Mouse (Mus musculus) MEL (cell line): ENCODE data around the gene Llgl2. TPM values are rescaled to one million over a fixed set of nuclear protein-coding genes. Genes with fewer than 3 reads are reported as not detected.
A peak's percentile ranks its signal among the peaks of the same experiment; 100 is the strongest.

Source experiments
- DNase-seq: peaks from one replicate; pipeline ENCODE4 v3.0.0; 2011; ENCODE audit warnings: low read depth, low spot score
- H3K27ac ChIP-seq: 2 replicates; pipeline ENCODE4 v1.5.1; 2012; ENCODE audit warnings: low read depth, mild to moderate bottlenecking, control low read depth, low read length, moderate library complexity; ENCODE audit not compliant: control insufficient read depth
- H3K27me3 ChIP-seq, 2 experiments: fragments of 150-350 bp in 1 of 2; sonication (generic) in 1 of 2; 2 replicates each; pipeline ENCODE4 v1.6.1; 2012; ENCODE audit warnings: low read length in 2 of 2, mild to moderate bottlenecking in 2 of 2, improper control_type of control experiment in 1 of 2, moderate library complexity in 1 of 2; ENCODE audit not compliant: insufficient read depth in 2 of 2, control insufficient read depth in 1 of 2
- H3K36me3 ChIP-seq, 2 experiments: 2 replicates each; pipeline ENCODE4 v1.6.1; 2012 to 2014; ENCODE audit warnings: low read length in 2 of 2, improper control_type of control experiment in 1 of 2, inconsistent platforms in 1 of 2, mild to moderate bottlenecking in 1 of 2; ENCODE audit not compliant: insufficient read depth in 2 of 2, control insufficient read depth in 1 of 2
- H3K4me1 ChIP-seq, 2 experiments: fragments of 150-350 bp in 1 of 2; sonication (generic) in 1 of 2; 2 replicates each; pipeline ENCODE4 v1.6.1; 2012; ENCODE audit warnings: low read length in 2 of 2, improper control_type of control experiment in 1 of 2, mild to moderate bottlenecking in 1 of 2; ENCODE audit not compliant: insufficient read depth in 2 of 2, control insufficient read depth in 1 of 2
- H3K4me3 ChIP-seq, 2 experiments: fragments of 150-350 bp in 1 of 2; sonication (generic) in 1 of 2; 2 replicates each; pipeline ENCODE4 v1.5.1; 2012; ENCODE audit warnings: low read depth in 2 of 2, low read length in 2 of 2, mild to moderate bottlenecking in 2 of 2, moderate library complexity in 2 of 2, control low read depth in 1 of 2, improper control_type of control experiment in 1 of 2; ENCODE audit not compliant: control insufficient read depth in 1 of 2, insufficient read depth in 1 of 2
- H3K79me2 ChIP-seq: 2 replicates; pipeline ENCODE4 v1.6.1; 2012; ENCODE audit warnings: mild to moderate bottlenecking, low read length, moderate library complexity; ENCODE audit not compliant: control insufficient read depth, poor library complexity, insufficient read depth
- H3K9ac ChIP-seq: 2 replicates; pipeline ENCODE4 v1.6.1; 2012; ENCODE audit warnings: low read depth, mild to moderate bottlenecking, control low read depth, low read length, moderate library complexity; ENCODE audit not compliant: control insufficient read depth, poor library complexity, severe bottlenecking
- H3K9me3 ChIP-seq: fragments of 150-350 bp; sonication (generic); replicated peaks from 2 replicates; pipeline ENCODE4 v1.6.1; 2012; ENCODE audit warnings: mild to moderate bottlenecking, low read length, improper control_type of control experiment, moderate library complexity; ENCODE audit not compliant: insufficient read depth
- CTCF ChIP-seq, 3 experiments: IDR thresholded peaks in 2 of 3; conservative IDR thresholded peaks in 1 of 3; 2 replicates each; pipeline ENCODE4 v1.5.1; 2011 to 2012; ENCODE audit warnings: low read length in 3 of 3, low read depth in 2 of 3, mild to moderate bottlenecking in 2 of 3, improper control_type of control experiment in 1 of 3, inconsistent platforms in 1 of 3, mixed read lengths in 1 of 3, moderate library complexity in 1 of 3; ENCODE audit not compliant: control insufficient read depth in 1 of 3, insufficient read depth in 1 of 3, poor library complexity in 1 of 3, severe bottlenecking in 1 of 3
- E2F4 ChIP-seq: IDR thresholded peaks from 2 replicates; pipeline ENCODE4 v1.6.1; 2011; ENCODE audit warnings: low read depth, low read length, improper control_type of control experiment, borderline replicate concordance
- EP300 ChIP-seq, 2 experiments: IDR thresholded peaks; 2 replicates each; pipeline ENCODE4 v1.6.1; 2011; ENCODE audit warnings: improper control_type of control experiment in 2 of 2, low read length in 2 of 2, low read depth in 1 of 2, mild to moderate bottlenecking in 1 of 2
- GATA1 ChIP-seq: IDR thresholded peaks from 2 replicates; pipeline ENCODE4 v1.6.1; 2011; ENCODE audit warnings: low read depth, low read length, improper control_type of control experiment
- HCFC1 ChIP-seq: IDR thresholded peaks from 2 replicates; pipeline ENCODE4 v1.6.1; 2012; ENCODE audit warnings: low read depth, mild to moderate bottlenecking, inconsistent platforms, low read length, improper control_type of control experiment, moderate library complexity
- JUND ChIP-seq: IDR thresholded peaks from 2 replicates; pipeline ENCODE4 v1.6.1; 2011; ENCODE audit warnings: low read depth, mild to moderate bottlenecking, improper control_type of control experiment, low read length
- MAFK ChIP-seq: IDR thresholded peaks from 2 replicates; pipeline ENCODE4 v1.6.1; 2011; ENCODE audit warnings: low read depth, mild to moderate bottlenecking, low read length, improper control_type of control experiment, borderline replicate concordance
- MEF2A ChIP-seq: IDR thresholded peaks from 2 replicates; pipeline ENCODE4 v1.6.1; 2014; ENCODE audit warnings: low read depth, mild to moderate bottlenecking, inconsistent platforms, low read length, improper control_type of control experiment; ENCODE audit not compliant: poor library complexity, insufficient replicate concordance, severe bottlenecking; ENCODE audit errors: extremely low read depth
- MXI1 ChIP-seq: IDR thresholded peaks from 2 replicates; pipeline ENCODE4 v1.6.1; 2011; ENCODE audit warnings: mild to moderate bottlenecking, low read depth, low read length, improper control_type of control experiment
- NRF1 ChIP-seq: IDR thresholded peaks from 2 replicates; pipeline ENCODE4 v1.6.1; 2014; ENCODE audit warnings: low read depth, mild to moderate bottlenecking, inconsistent platforms, low read length, improper control_type of control experiment, moderate library complexity; ENCODE audit not compliant: poor library complexity, insufficient read depth, severe bottlenecking
- POLR2AphosphoS5 ChIP-seq: IDR thresholded peaks from 2 replicates; pipeline ENCODE4 v1.6.1; 2012; ENCODE audit warnings: low read depth, borderline replicate concordance, mild to moderate bottlenecking, inconsistent platforms, low read length, moderate library complexity, mixed read lengths
- RAD21 ChIP-seq: IDR thresholded peaks from 2 replicates; pipeline ENCODE4 v1.6.1; 2011; ENCODE audit warnings: mild to moderate bottlenecking, low read depth, low read length, improper control_type of control experiment
- SIN3A ChIP-seq: IDR thresholded peaks from 2 replicates; pipeline ENCODE4 v1.6.1; 2012; ENCODE audit warnings: low read length, improper control_type of control experiment, inconsistent platforms
- SMC3 ChIP-seq: IDR thresholded peaks from 2 replicates; pipeline ENCODE4 v1.6.1; 2011; ENCODE audit warnings: low read depth, low read length, improper control_type of control experiment
- TAL1 ChIP-seq: IDR thresholded peaks from 2 replicates; pipeline ENCODE4 v1.6.1; 2012; ENCODE audit warnings: mild to moderate bottlenecking, inconsistent platforms, low read length, moderate library complexity, mixed read lengths
- UBTF ChIP-seq: IDR thresholded peaks from 2 replicates; pipeline ENCODE4 v1.6.1; 2012; ENCODE audit warnings: low read depth, mild to moderate bottlenecking, inconsistent platforms, low read length, improper control_type of control experiment, moderate library complexity, borderline replicate concordance; ENCODE audit not compliant: insufficient read depth
- USF2 ChIP-seq, 2 experiments: IDR thresholded peaks; 2 replicates each; pipeline ENCODE4 v1.6.1; 2011 to 2012; ENCODE audit warnings: improper control_type of control experiment in 2 of 2, low read length in 2 of 2, borderline replicate concordance in 1 of 2, inconsistent platforms in 1 of 2, low read depth in 1 of 2, mild to moderate bottlenecking in 1 of 2; ENCODE audit not compliant: insufficient read depth in 1 of 2
- ZC3H11A ChIP-seq: IDR thresholded peaks from 2 replicates; pipeline ENCODE4 v1.6.1; 2012; ENCODE audit warnings: low read depth, mild to moderate bottlenecking, inconsistent platforms, low read length, improper control_type of control experiment
- ZKSCAN1 ChIP-seq: IDR thresholded peaks from 2 replicates; pipeline ENCODE4 v1.6.1; 2012; ENCODE audit warnings: low read depth, mild to moderate bottlenecking, inconsistent platforms, low read length, improper control_type of control experiment, moderate library complexity
- ZNF384 ChIP-seq: IDR thresholded peaks from 2 replicates; pipeline ENCODE4 v1.6.1; 2012; ENCODE audit warnings: low read depth, mild to moderate bottlenecking, inconsistent platforms, low read length, improper control_type of control experiment
- polyA plus RNA-seq, 2 experiments: library from polyadenylated mRNA; stranded (reverse) in 1 of 2; unstranded in 1 of 2; fragments of >175 nt in 1 of 2; fragments of >200 nt in 1 of 2; gene quantifications; 2 replicates each; pipeline versions ENCODE4 v1.2.1 to v1.2.4; 2012; ENCODE audit warnings: low replicate concordance in 2 of 2, low read depth in 1 of 2; ENCODE audit not compliant: insufficient read length in 2 of 2, insufficient read depth in 1 of 2, missing spikeins in 1 of 2
- total RNA-seq: library from RNA; depleted of rRNA; stranded (reverse); fragments of 300-350 nt; gene quantifications from 2 replicates; pipeline ENCODE4 v1.2.3, GENCODE M21; 2012

Llgl2 gene
- total and polyA plus RNA-seq, 3 experiments, result 15.9 to 22.6 TPM; not detected in 1

- DNase-seq, result no peak
- Histone ChIP-seq H3K36me3 (peaks cover 0 to 7% of the 10 kb centered on the region in 2 experiments; a peak in 2 of 4 replicates), H3K27me3 (no peaks in the 10 kb centered on the region), H3K79me2 (no peaks in the 10 kb centered on the region), H3K4me3 (no peak overlapping the region), H3K9me3 (no peaks in the 10 kb centered on the region), H3K4me1 (peaks cover 0 to 11% of the 10 kb centered on the region in 2 experiments; a peak in 2 of 4 replicates), H3K9ac (no peak overlapping the region), H3K27ac (no peak overlapping the region)
- TF ChIP-seq HCFC1 (no peak), MXI1 (no peak), E2F4 (no peak), TAL1 (no peak)
These were observed 54.2 kb downstream of the Llgl2 start for GRCm38 (mm10) chr11:115878071-115878470.

GRCm38 (mm10) chr11:115881002-115881401, 57.2 kb downstream of the Llgl2 start:
- peaks cover 0 to 11% of the 10 kb centered on the region in 2 experiments; a peak in 2 of 4 replicates for H3K4me1 ChIP-seq
- H3K36me3 ChIP-seq, result peaks cover 0 to 7% of the 10 kb centered on the region in 2 experiments; a peak in 2 of 4 replicates
- H3K27ac ChIP-seq, result no peak overlapping the region
- H3K9ac ChIP-seq, result no peak overlapping the region
- H3K79me2 ChIP-seq, result no peaks in the 10 kb centered on the region
- no peaks in the 10 kb centered on the region for H3K9me3 ChIP-seq
- no peak overlapping the region for H3K4me3 ChIP-seq
- H3K27me3 ChIP-seq, result no peaks in the 10 kb centered on the region
- TF ChIP-seq SMC3 (peak; percentile 98), HCFC1 (0 out of 2 replicates have a peak, but pooled peaks have one; percentile 13), GATA1 (no peak), CTCF (IDR thresholded peaks at IDR 0.05 in 2 of 3, conservative IDR thresholded peaks at IDR 0.05 in 1 of 3; ENCODE audit: control insufficient read depth in 1 of 3, insufficient read depth in 1 of 3, low read depth in 2 of 3, low read length in 3 of 3, poor library complexity in 1 of 3, severe bottlenecking in 1 of 3) (peak; percentile 98 to 100 (median 99)), MEF2A (no peak), POLR2AphosphoS5 (no peak), RAD21 (peak; percentile 85), EP300 (IDR thresholded peaks at IDR 0.05; ENCODE audit: low read depth in 1 of 2, low read length in 2 of 2) (no peak), JUND (no peak), ZNF384 (no peak), MAFK (no peak), UBTF (no peak), ZC3H11A (peak; percentile 83), SIN3A (peak; percentile 28; the same call in 1 of the 2 replicates), ZKSCAN1 (no peak), USF2 (IDR thresholded peaks at IDR 0.05; ENCODE audit: borderline replicate concordance in 1 of 2, insufficient read depth in 1 of 2, low read depth in 1 of 2, low read length in 2 of 2) (no peak), NRF1 (no peak)
- peak; percentile 81 for DNase-seq
